Mouse (Mus musculus) stomach, embryonic 14.5 days (tissue): ENCODE measurements around the gene Nrap. TPM values are rescaled to one million over a fixed set of nuclear protein-coding genes. Genes with fewer than 3 reads are reported as not detected.
A peak's percentile ranks its signal among the peaks of the same experiment; 100 is the strongest.

Experiments
- ATAC-seq: fragments of 200-750 bp; cut with Nextera tagmentation; 2 replicates; pipeline ENCODE4 v1.8.0; 2017; ENCODE audit warnings: low read depth, moderate TSS enrichment; ENCODE audit not compliant: insufficient number of reproducible peaks, insufficient read depth, low FRiP score
- H3K27ac ChIP-seq: fragments of 300-500 bp; sonication (generic); 2 replicates; pipeline ENCODE4 v1.5.1; 2014; ENCODE audit warnings: mild to moderate bottlenecking, low read length, moderate library complexity, mixed read lengths
- H3K27me3 ChIP-seq: fragments of 300-500 bp; sonication (generic); 2 replicates; pipeline ENCODE4 v1.6.1; 2014; ENCODE audit warnings: low read length, control low read depth, mixed read lengths; ENCODE audit not compliant: control insufficient read depth, insufficient read depth
- H3K36me3 ChIP-seq: fragments of 300-500 bp; sonication (generic); 2 replicates; pipeline ENCODE4 v1.6.1; 2014; ENCODE audit warnings: mild to moderate bottlenecking, control low read depth, low read length, moderate library complexity, mixed read lengths; ENCODE audit not compliant: control insufficient read depth, insufficient read depth
- H3K4me1 ChIP-seq: fragments of 300-500 bp; sonication (generic); 2 replicates; pipeline ENCODE4 v1.6.1; 2014; ENCODE audit warnings: low read length, control low read depth, mixed read lengths; ENCODE audit not compliant: control insufficient read depth, insufficient read depth
- H3K4me2 ChIP-seq: fragments of 300-500 bp; sonication (generic); replicated peaks from 2 replicates; pipeline ENCODE4 v1.6.1; 2014; ENCODE audit warnings: low read depth, low read length, control low read depth
- H3K4me3 ChIP-seq: fragments of 300-500 bp; sonication (generic); 2 replicates; pipeline ENCODE4 v1.5.1; 2014; ENCODE audit warnings: low read depth, low read length, control low read depth
- H3K9ac ChIP-seq: fragments of 300-500 bp; sonication (generic); replicated peaks from 2 replicates; pipeline ENCODE4 v1.6.1; 2014; ENCODE audit warnings: low read depth, mild to moderate bottlenecking, control low read depth, low read length, moderate library complexity, mixed read lengths
- H3K9me3 ChIP-seq: fragments of 300-500 bp; sonication (generic); 2 replicates; pipeline ENCODE4 v1.6.1; 2016; ENCODE audit warnings: low read depth, low read length, control low read depth; ENCODE audit not compliant: control insufficient read depth
- WGBS: fragments of 180-500 bp; shearing (Covaris S2); extraction: QIAGEN DNeasy Blood & Tissue Kit; methylation state at CpG from one replicate; pipeline ENCODE4 v1.1.7; 2014; 5-methylcytosine and 5-hydroxymethylcytosine counted together
- polyA plus RNA-seq: library from polyadenylated mRNA; unstranded; fragments of >200 nt; fragmentation: Nextera tagmentation; extraction: Ambion mirVana; gene quantifications from 2 replicates; pipeline ENCODE4 v1.2.1, GENCODE M21; 2014

The Nrap gene
- polyA plus RNA-seq, 1 experiment from 2014 or later = 0.26 TPM

- no peak for ATAC-seq
- no peak overlapping the region for H3K27ac ChIP-seq
- H3K4me3 ChIP-seq = no peak overlapping the region
- no peak overlapping the region for H3K9ac ChIP-seq
- H3K4me1 ChIP-seq = no peaks in the 10 kb centered on the region
- H3K27me3 ChIP-seq = no peaks in the 10 kb centered on the region
- 96% methylated on average over 4 of the region's 4 CpGs for WGBS
- H3K9me3 ChIP-seq = no peaks in the 10 kb centered on the region
- no peak overlapping the region for H3K4me2 ChIP-seq
- peaks cover 5% of the 10 kb centered on the region; the same call in 1 of the 2 replicates for H3K36me3 ChIP-seq
These were observed 16.0 kb upstream of the Nrap start for GRCm38 (mm10) chr19:56405824-56406223.

- H3K9ac ChIP-seq = no peak overlapping the region
- H3K4me3 ChIP-seq = no peak overlapping the region
- H3K27ac ChIP-seq = no peak overlapping the region
- H3K27me3 ChIP-seq = no peaks in the 10 kb centered on the region
- no peak overlapping the region for H3K4me2 ChIP-seq
- no peak for ATAC-seq
- no peaks in the 10 kb centered on the region for H3K9me3 ChIP-seq
- WGBS = 82% methylated on average over 6 of the region's 6 CpGs
- no peaks in the 10 kb centered on the region for H3K36me3 ChIP-seq
- H3K4me1 ChIP-seq = peaks cover 7% of the 10 kb centered on the region
These were observed 12.0 kb upstream of the Nrap start for GRCm38 (mm10) chr19:56401864-56402263.

GRCm38 (mm10) chr19:56400200-56400599 is 10.4 kb upstream of the Nrap start:
- Histone ChIP-seq H3K9ac (no peak overlapping the region), H3K4me1 (peaks cover 7% of the 10 kb centered on the region), H3K9me3 (no peaks in the 10 kb centered on the region), H3K27me3 (no peaks in the 10 kb centered on the region), H3K4me2 (no peak overlapping the region), H3K27ac (no peak overlapping the region), H3K36me3 (no peaks in the 10 kb centered on the region), H3K4me3 (no peak overlapping the region)
- WGBS = 43% methylated on average over 14 of the region's 14 CpGs
- ATAC-seq = 0 out of 2 replicates have a peak, but pooled peaks have one; percentile 44

GRCm38 (mm10) chr19:56398528-56398795 is 8.6 kb upstream of the Nrap start:
- Histone ChIP-seq H3K9me3 (no peaks in the 10 kb centered on the region), H3K36me3 (no peaks in the 10 kb centered on the region), H3K9ac (no peak overlapping the region), H3K4me2 (no peak overlapping the region; the same call in 1 of the 2 replicates), H3K4me1 (peaks cover 7% of the 10 kb centered on the region), H3K4me3 (no peak overlapping the region), H3K27me3 (no peaks in the 10 kb centered on the region), H3K27ac (no peak overlapping the region)
- ATAC-seq = no peak

- no peaks in the 10 kb centered on the region for H3K36me3 ChIP-seq
- no peaks in the 10 kb centered on the region for H3K9me3 ChIP-seq
- H3K4me1 ChIP-seq = peaks cover 7% of the 10 kb centered on the region
- no peak for ATAC-seq
- no peaks in the 10 kb centered on the region for H3K27me3 ChIP-seq
- peak overlapping the region; percentile 93 for H3K4me2 ChIP-seq
- 51% methylated on average over 11 of the region's 11 CpGs for WGBS
- H3K9ac ChIP-seq = peak overlapping the region; percentile 69
- H3K4me3 ChIP-seq = peak overlapping the region; percentile 50
- H3K27ac ChIP-seq = peak overlapping the region; percentile 84; the same call in 1 of the 2 replicates
These were observed 8.1 kb upstream of the Nrap start for GRCm38 (mm10) chr19:56397663-56398527.

- WGBS = under 1% methylated on average over 77 of the region's 78 CpGs
These were observed 7.1 kb upstream of the Nrap start, which contains the start of gene Casp7 for GRCm38 (mm10) chr19:56396669-56397621. Gene Casp7, plus strand, starts transcription at chr19:56397129.

GRCm38 (mm10) chr19:56396227-56396626 is 6.4 kb upstream of the Nrap start:
- Histone ChIP-seq H3K4me1 (peaks cover 7% of the 10 kb centered on the region), H3K9me3 (no peaks in the 10 kb centered on the region), H3K27me3 (no peaks in the 10 kb centered on the region), H3K4me2 (peak overlapping the region; percentile 93), H3K9ac (peak overlapping the region; percentile 69; the same call in 1 of the 2 replicates), H3K27ac (no peak overlapping the region), H3K4me3 (peak overlapping the region; percentile 50), H3K36me3 (no peaks in the 10 kb centered on the region)
- WGBS = 37% methylated on average over 12 of the region's 12 CpGs
- ATAC-seq = no peak

More at GRCm38 (mm10) chr19:56396669-56397621, 7.1 kb upstream of the Nrap start, which contains the start of gene Casp7:
- peak; percentile 67 for ATAC-seq
- H3K4me2 ChIP-seq = peak within 1 kb of the TSS; percentile 93
- no peaks in the 10 kb centered on the region for H3K36me3 ChIP-seq
- no peaks in the 10 kb centered on the region for H3K27me3 ChIP-seq
- peak within 1 kb of the TSS; percentile 50 for H3K4me3 ChIP-seq
- peaks cover 7% of the 10 kb centered on the region for H3K4me1 ChIP-seq
- H3K9ac ChIP-seq = peak within 1 kb of the TSS; percentile 69
- no peaks in the 10 kb centered on the region for H3K9me3 ChIP-seq
- peak within 1 kb of the TSS; percentile 84; the same call in 1 of the 2 replicates for H3K27ac ChIP-seq

GRCm38 (mm10) chr19:56395183-56395935 is 5.5 kb upstream of the Nrap start:
- Histone ChIP-seq H3K4me2 (no peak overlapping the region), H3K36me3 (no peaks in the 10 kb centered on the region), H3K4me3 (no peak overlapping the region), H3K9ac (no peak overlapping the region), H3K27ac (no peak overlapping the region), H3K4me1 (peaks cover 7% of the 10 kb centered on the region), H3K27me3 (no peaks in the 10 kb centered on the region), H3K9me3 (no peaks in the 10 kb centered on the region)
- WGBS = 81% methylated on average over 16 of the region's 16 CpGs
- ATAC-seq = no peak
